7 mouse cellular contexts compared by ENCODE assay signal in genomic region chr2:17729770-17730647, GRCm38 (mm10). TPM values are rescaled to one million over a fixed set of nuclear protein-coding genes. Genes with fewer than 3 reads are reported as not detected.
DNase-seq lines count a peak whose midpoint lies in the region; ATAC-seq and TF ChIP-seq lines count a peak whose summit lies in the region.

No protein-coding gene starts in this region.

- H3K9ac ChIP-seq in ES-Bruce4 (ENCODE audit: low read depth, poor library complexity, severe bottlenecking): peak overlapping the region; percentile 38; the same call in 1 of the 2 replicates
- peak overlapping the region; percentile 80 for H3K9ac ChIP-seq in midbrain, embryonic 13.5 days (replicated peaks)

- no peaks in the 10 kb centered on the region for H3K9me3 ChIP-seq in ES-Bruce4 (replicated peaks; ENCODE audit: control insufficient read depth, insufficient read depth, low read length, poor library complexity, severe bottlenecking)
- no peaks in the 10 kb centered on the region for H3K9me3 ChIP-seq in hindbrain, embryonic 10.5 days
- no peaks in the 10 kb centered on the region for H3K9me3 ChIP-seq in midbrain, embryonic 13.5 days

- POLR2A ChIA-PET in Patski (lab: Charles Lee): no interaction called here

- peaks cover 12% of the 10 kb centered on the region for H3K27me3 ChIP-seq in ES-Bruce4 (ENCODE audit: control insufficient read depth, insufficient read depth, low read length, poor library complexity, severe bottlenecking)
- H3K27me3 ChIP-seq in Patski: peaks cover 11% of the 10 kb centered on the region
- H3K27me3 ChIP-seq in hindbrain, embryonic 10.5 days (ENCODE audit: insufficient read depth, poor library complexity, severe bottlenecking): peaks cover 59% of the 10 kb centered on the region
- peaks cover 71% of the 10 kb centered on the region for H3K27me3 ChIP-seq in midbrain, embryonic 13.5 days

- no peak for TF ChIP-seq CTCF in ES-Bruce4 (IDR thresholded peaks at IDR 0.05; ENCODE audit: low read depth, low read length)
- TF ChIP-seq CTCF in Patski (IDR thresholded peaks at IDR 0.05): no peak

- DNase-seq in Patski (ENCODE audit: low read depth, low spot score): no peak
- peak; percentile 16 for DNase-seq in embryo, embryonic 9.5 days (ENCODE audit: extremely low spot score)
- DNase-seq in hindbrain, embryonic 10.5 days (ENCODE audit: low spot score): peak; percentile 41
- DNase-seq in left cerebral cortex, postnatal 36 days (ENCODE audit: low spot score in 2 of 2): peak; percentile 41 to 52
- DNase-seq in spleen, postnatal 4 days (ENCODE audit: low spot score in 2 of 2): no peak

- H3K27ac ChIP-seq in ES-Bruce4 (ENCODE audit: insufficient read depth, low read length): no peak overlapping the region
- H3K27ac ChIP-seq in hindbrain, embryonic 10.5 days: peak overlapping the region; percentile 87
- H3K27ac ChIP-seq in midbrain, embryonic 13.5 days: no peak overlapping the region

- CTCF ChIA-PET in Patski (lab: Charles Lee): interaction anchor here (1.2 to 1.3 kb wide), 2 partner anchors 9 to 10 kb away, joined by 3 read pairs; no protein-coding TSS in a partner anchor

- peak; percentile 79 for ATAC-seq in Patski
- peak; percentile 53 for ATAC-seq in midbrain, embryonic 13.5 days

- in situ Hi-C loops in Patski (cut with MboI; ENCODE audit: low pct_unique_long_range_greater_than_20kb): no loop called here

- H3K4me3 ChIP-seq in ES-Bruce4 (ENCODE audit: low read depth, low read length): peak overlapping the region; percentile 59
- peak overlapping the region; percentile 73 for H3K4me3 ChIP-seq in hindbrain, embryonic 10.5 days
- peak overlapping the region; percentile 68 for H3K4me3 ChIP-seq in midbrain, embryonic 13.5 days (replicated peaks)

- peak overlapping the region; percentile 98 for H3K4me2 ChIP-seq in midbrain, embryonic 13.5 days (replicated peaks)

- intact Hi-C loops in left cerebral cortex, postnatal 36 days (cut with DNase I): loop anchor here (2.0 to 5.0 kb wide), 3 partner anchors 85 to 327 kb away; partner anchors contain the start of gene Mllt10

- TF ChIP-seq POLR2A in ES-Bruce4 (IDR thresholded peaks at IDR 0.05; ENCODE audit: insufficient read depth, low read length): no peak

- 5% methylated on average over 25 of the region's 25 CpGs for WGBS in hindbrain, embryonic 10.5 days
- WGBS in midbrain, embryonic 13.5 days: 5% methylated on average over 24 of the region's 25 CpGs

- H3K36me3 ChIP-seq in ES-Bruce4 (ENCODE audit: control insufficient read depth, insufficient read depth, low read length, poor library complexity, severe bottlenecking): no peaks in the 10 kb centered on the region
- H3K36me3 ChIP-seq in hindbrain, embryonic 10.5 days: no peaks in the 10 kb centered on the region
- H3K36me3 ChIP-seq in midbrain, embryonic 13.5 days: no peaks in the 10 kb centered on the region

- H3K4me1 ChIP-seq in ES-Bruce4 (ENCODE audit: control insufficient read depth, insufficient read depth, low read length): no peaks in the 10 kb centered on the region
- H3K4me1 ChIP-seq in hindbrain, embryonic 10.5 days (replicated peaks): peaks cover 34% of the 10 kb centered on the region
- peaks cover 26% of the 10 kb centered on the region for H3K4me1 ChIP-seq in midbrain, embryonic 13.5 days (replicated peaks)

- no peak for TF ChIP-seq EP300 in ES-Bruce4 (IDR thresholded peaks at IDR 0.05; ENCODE audit: insufficient read depth, low read depth, low read length)

RNA-seq across cellular contexts. Expression of gene Nebl, which starts 1.3 kb away (rescaled TPM):
- polyA plus RNA-seq in ES-Bruce4 (2011; ENCODE audit: insufficient read depth, insufficient read length, low read depth, missing spikeins) (0.96 and 1.2 TPM in 2 replicates), Patski (2021) (0.33 TPM)
- polyA plus RNA-seq in hindbrain, embryonic 10.5 days (2016; fragmentation: Nextera tagmentation; extraction: Ambion mirVana): 6.3 and 8.1 TPM in 2 replicates
- 10 to 100 TPM; 70.4 to 79.5 TPM for total RNA-seq in left cerebral cortex, postnatal 36 days (2021)
- polyA plus RNA-seq in midbrain, embryonic 13.5 days (2015; fragmentation: Nextera tagmentation; extraction: Ambion mirVana): 5.3 and 5.4 TPM in 2 replicates

Comparison
In these comparisons a context has a peak if more than half of its experiments do, and no peak if none do; other contexts are left out.
1. DNase-seq: peak in embryo, embryonic 9.5 days (single experiment), hindbrain, embryonic 10.5 days (single experiment) and left cerebral cortex, postnatal 36 days (2 of 2); none in Patski (single experiment) and spleen, postnatal 4 days (0 of 2).
2. Peak in every context shown above with its lines, with median percentiles within 50 percentile points of each other: H3K4me3 ChIP-seq.